Mouse (Mus musculus): ENCODE results near the gene Dnm3. TPM values are rescaled to one million over a fixed set of nuclear protein-coding genes. Genes with fewer than 3 reads are reported as not detected.

The Dnm3 gene
- polyA plus RNA-seq, 1 experiment: 1.6 TPM

DNA sequence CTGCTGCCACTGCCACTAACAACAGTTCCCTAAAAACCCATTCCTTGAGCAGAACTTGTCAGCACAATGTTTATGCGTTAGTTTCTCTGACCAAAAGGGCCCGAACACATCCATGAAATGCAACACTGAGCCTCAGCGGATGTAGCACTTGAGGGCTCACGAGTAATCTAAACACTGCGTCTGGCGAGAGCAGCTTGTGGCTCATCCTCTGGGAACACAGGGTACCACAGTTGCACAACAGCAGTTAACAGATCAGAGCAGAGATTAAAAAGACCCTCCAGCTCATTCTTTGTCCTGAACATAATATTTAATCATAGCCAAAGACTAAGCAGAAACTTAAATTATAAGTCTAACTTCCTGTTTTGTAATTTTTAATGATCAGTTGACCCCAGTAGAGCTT lies 305.0 kb downstream of the Dnm3 start:
- Histone ChIP-seq H3K4me3 (ENCODE audit: insufficient read depth, poor library complexity, severe bottlenecking) (no peak overlapping the region), H3ac (ENCODE audit: control insufficient read depth, insufficient read length, low read depth) (no peak overlapping the region), H3K79me2 (ENCODE audit: control insufficient read depth, insufficient read depth) (no peaks in the 10 kb centered on the region), H3K79me3 (ENCODE audit: low read depth) (no peaks in the 10 kb centered on the region), H3K27me3 (ENCODE audit: control insufficient read depth, insufficient read depth, insufficient read length) (no peaks in the 10 kb centered on the region), H3K36me3 (ENCODE audit: control insufficient read depth, insufficient read depth) (no peaks in the 10 kb centered on the region)
- no peak for TF ChIP-seq USF1 (IDR thresholded peaks at IDR 0.05; ENCODE audit: low read depth)
- TF ChIP-seq MAX (IDR thresholded peaks at IDR 0.05): no peak
- no peak for TF ChIP-seq FOSL1 (IDR thresholded peaks at IDR 0.05; ENCODE audit: insufficient read depth, low read length, poor library complexity, severe bottlenecking)

- H3K36me3 ChIP-seq (ENCODE audit: control insufficient read depth, insufficient read depth): no peaks in the 10 kb centered on the region
- H3K79me3 ChIP-seq (ENCODE audit: low read depth): no peaks in the 10 kb centered on the region
- no peak overlapping the region for H3ac ChIP-seq (ENCODE audit: control insufficient read depth, insufficient read length, low read depth)
- TF ChIP-seq FOSL1 (IDR thresholded peaks at IDR 0.05; ENCODE audit: insufficient read depth, low read length, poor library complexity, severe bottlenecking): no peak
- no peak for TF ChIP-seq USF1 (IDR thresholded peaks at IDR 0.05; ENCODE audit: low read depth)
- no peak for TF ChIP-seq MYOG (IDR thresholded peaks at IDR 0.05; ENCODE audit: control insufficient read depth, extremely low read depth, insufficient read length)
- no peak for TF ChIP-seq CTCF (IDR thresholded peaks at IDR 0.05; ENCODE audit: control insufficient read depth, insufficient read depth, insufficient read length)
- TF ChIP-seq MAX (IDR thresholded peaks at IDR 0.05): no peak
- no peak for TF ChIP-seq CEBPB (IDR thresholded peaks at IDR 0.05; ENCODE audit: low read depth)
- no peak for TF ChIP-seq MYOD1 (IDR thresholded peaks at IDR 0.05; ENCODE audit: control insufficient read depth, insufficient read length, low read depth)
- H3K79me2 ChIP-seq (ENCODE audit: control insufficient read depth, insufficient read depth): no peaks in the 10 kb centered on the region
- H3K4me3 ChIP-seq (ENCODE audit: insufficient read depth, poor library complexity, severe bottlenecking): no peak overlapping the region
- no peaks in the 10 kb centered on the region for H3K27me3 ChIP-seq (ENCODE audit: control insufficient read depth, insufficient read depth, insufficient read length)
These were observed 313.9 kb downstream of the Dnm3 start for GRCm38 (mm10) chr1:162163687-162164484.

DNA sequence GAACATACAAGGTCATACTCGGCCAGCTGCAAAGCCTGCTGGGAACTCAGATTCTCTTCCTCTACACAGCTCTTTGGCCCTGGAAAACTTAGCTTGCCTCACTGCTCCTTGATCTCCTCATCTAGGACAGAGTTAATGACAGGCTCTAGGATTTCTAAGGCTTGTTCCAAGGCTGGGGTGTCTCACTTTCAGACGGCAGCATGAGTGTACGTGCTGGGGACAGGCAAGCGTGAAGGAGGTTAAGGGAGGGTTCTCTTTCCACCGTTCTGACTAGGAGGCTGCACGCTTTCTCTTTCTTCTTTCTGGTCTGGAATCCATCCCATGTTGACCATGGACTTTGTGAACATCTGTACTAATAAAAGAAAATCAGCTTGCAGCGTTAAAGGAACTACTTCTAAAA lies 315.2 kb downstream of the Dnm3 start:
- Histone ChIP-seq H3K4me3 (ENCODE audit: insufficient read depth, poor library complexity, severe bottlenecking) (no peak overlapping the region), H3K27me3 (ENCODE audit: control insufficient read depth, insufficient read depth, insufficient read length) (no peaks in the 10 kb centered on the region), H3K79me2 (ENCODE audit: control insufficient read depth, insufficient read depth) (no peaks in the 10 kb centered on the region), H3K79me3 (ENCODE audit: low read depth) (no peaks in the 10 kb centered on the region), H3ac (ENCODE audit: control insufficient read depth, insufficient read length, low read depth) (no peak overlapping the region), H3K36me3 (ENCODE audit: control insufficient read depth, insufficient read depth) (no peaks in the 10 kb centered on the region)
- TF ChIP-seq MYOD1 (IDR thresholded peaks at IDR 0.05; ENCODE audit: control insufficient read depth, insufficient read length, low read depth) (no peak), CEBPB (IDR thresholded peaks at IDR 0.05; ENCODE audit: low read depth) (no peak), CTCF (IDR thresholded peaks at IDR 0.05; ENCODE audit: control insufficient read depth, insufficient read depth, insufficient read length) (no peak), MAX (IDR thresholded peaks at IDR 0.05) (no peak), FOSL1 (IDR thresholded peaks at IDR 0.05; ENCODE audit: insufficient read depth, low read length, poor library complexity, severe bottlenecking) (no peak), MYOG (IDR thresholded peaks at IDR 0.05; ENCODE audit: control insufficient read depth, extremely low read depth, insufficient read length) (no peak), USF1 (IDR thresholded peaks at IDR 0.05; ENCODE audit: low read depth) (no peak)

DNA sequence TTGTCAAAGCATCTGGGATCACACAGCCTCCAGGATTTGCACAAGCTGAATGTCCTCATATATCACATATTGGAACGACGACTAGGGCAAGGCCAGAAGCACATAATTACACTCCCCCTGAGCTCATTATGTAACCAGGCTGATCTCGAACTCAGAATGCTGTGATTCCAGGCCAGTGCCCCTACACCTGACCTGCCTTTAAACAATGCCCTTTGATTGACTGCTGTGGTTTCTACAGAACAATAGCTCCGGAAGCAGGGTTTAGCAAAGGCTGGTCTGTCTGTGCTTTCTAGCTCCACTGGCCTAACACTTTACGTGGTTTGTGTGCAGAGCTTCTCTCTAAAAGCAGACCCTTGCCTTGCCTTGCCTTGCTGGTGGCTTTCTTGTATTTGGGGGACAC lies 315.6 kb downstream of the Dnm3 start:
- TF ChIP-seq FOSL1 (IDR thresholded peaks at IDR 0.05; ENCODE audit: insufficient read depth, low read length, poor library complexity, severe bottlenecking): no peak
- H3K27me3 ChIP-seq (ENCODE audit: control insufficient read depth, insufficient read depth, insufficient read length): no peaks in the 10 kb centered on the region
- no peaks in the 10 kb centered on the region for H3K79me2 ChIP-seq (ENCODE audit: control insufficient read depth, insufficient read depth)
- no peak overlapping the region for H3K4me3 ChIP-seq (ENCODE audit: insufficient read depth, poor library complexity, severe bottlenecking)
- H3K79me3 ChIP-seq (ENCODE audit: low read depth): no peaks in the 10 kb centered on the region
- H3K36me3 ChIP-seq (ENCODE audit: control insufficient read depth, insufficient read depth): no peaks in the 10 kb centered on the region
- H3ac ChIP-seq (ENCODE audit: control insufficient read depth, insufficient read length, low read depth): no peak overlapping the region

DNA sequence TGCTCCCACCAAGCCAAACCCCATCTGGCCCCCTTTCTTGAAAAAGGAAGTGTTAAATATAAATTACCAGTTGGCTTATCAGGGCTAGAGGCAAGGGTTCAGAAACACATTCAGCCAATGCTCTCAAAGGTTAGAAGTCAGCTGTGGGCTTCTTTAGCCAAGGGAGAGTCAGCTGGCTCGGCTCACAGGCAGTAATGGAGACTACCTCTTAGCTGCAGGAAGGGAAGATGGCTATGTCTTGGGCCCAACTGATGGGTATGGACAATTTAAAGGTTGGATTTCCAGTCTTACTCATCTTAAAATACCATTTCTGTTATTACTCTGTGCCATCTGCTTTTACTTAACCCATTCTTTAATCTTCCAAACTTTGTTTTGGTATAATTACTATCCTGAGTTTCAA lies 317.1 kb downstream of the Dnm3 start:
- Histone ChIP-seq H3ac (ENCODE audit: control insufficient read depth, insufficient read length, low read depth) (no peak overlapping the region), H3K4me3 (ENCODE audit: insufficient read depth, poor library complexity, severe bottlenecking) (no peak overlapping the region), H3K36me3 (ENCODE audit: control insufficient read depth, insufficient read depth) (no peaks in the 10 kb centered on the region), H3K27me3 (ENCODE audit: control insufficient read depth, insufficient read depth, insufficient read length) (no peaks in the 10 kb centered on the region), H3K79me2 (ENCODE audit: control insufficient read depth, insufficient read depth) (no peaks in the 10 kb centered on the region), H3K79me3 (ENCODE audit: low read depth) (no peaks in the 10 kb centered on the region)
- TF ChIP-seq CTCF (IDR thresholded peaks at IDR 0.05; ENCODE audit: control insufficient read depth, insufficient read depth, insufficient read length): no peak
- no peak for TF ChIP-seq USF1 (IDR thresholded peaks at IDR 0.05; ENCODE audit: low read depth)
- TF ChIP-seq FOSL1 (IDR thresholded peaks at IDR 0.05; ENCODE audit: insufficient read depth, low read length, poor library complexity, severe bottlenecking): no peak
- TF ChIP-seq MAX (IDR thresholded peaks at IDR 0.05): no peak
- no peak for TF ChIP-seq CEBPB (IDR thresholded peaks at IDR 0.05; ENCODE audit: low read depth)
- TF ChIP-seq MYOD1 (IDR thresholded peaks at IDR 0.05; ENCODE audit: control insufficient read depth, insufficient read length, low read depth): no peak
- TF ChIP-seq MYOG (IDR thresholded peaks at IDR 0.05; ENCODE audit: control insufficient read depth, extremely low read depth, insufficient read length): no peak

- Histone ChIP-seq H3K4me3 (ENCODE audit: insufficient read depth, poor library complexity, severe bottlenecking) (no peak overlapping the region), H3K79me2 (ENCODE audit: control insufficient read depth, insufficient read depth) (no peaks in the 10 kb centered on the region), H3K27me3 (ENCODE audit: control insufficient read depth, insufficient read depth, insufficient read length) (no peaks in the 10 kb centered on the region), H3K79me3 (ENCODE audit: low read depth) (no peaks in the 10 kb centered on the region), H3ac (ENCODE audit: control insufficient read depth, insufficient read length, low read depth) (no peak overlapping the region), H3K36me3 (ENCODE audit: control insufficient read depth, insufficient read depth) (no peaks in the 10 kb centered on the region)
- TF ChIP-seq USF1 (IDR thresholded peaks at IDR 0.05; ENCODE audit: low read depth) (no peak), CEBPB (IDR thresholded peaks at IDR 0.05; ENCODE audit: low read depth) (no peak), CTCF (IDR thresholded peaks at IDR 0.05; ENCODE audit: control insufficient read depth, insufficient read depth, insufficient read length) (no peak), MYOG (IDR thresholded peaks at IDR 0.05; ENCODE audit: control insufficient read depth, extremely low read depth, insufficient read length) (no peak), MAX (IDR thresholded peaks at IDR 0.05) (no peak), MYOD1 (IDR thresholded peaks at IDR 0.05; ENCODE audit: control insufficient read depth, insufficient read length, low read depth) (no peak), FOSL1 (IDR thresholded peaks at IDR 0.05; ENCODE audit: insufficient read depth, low read length, poor library complexity, severe bottlenecking) (no peak)
These were observed 319.3 kb downstream of the Dnm3 start for GRCm38 (mm10) chr1:162158486-162158885.

Measured in C2C12 (cell line).